Mouse (Mus musculus) C2C12 (cell line): Measurements from ENCODE around the gene Eaf2.

Source experiments
- CTCF ChIP-seq: IDR thresholded peaks from one replicate; pipeline ENCODE4 v1.5.1; 2011; ENCODE audit not compliant: control insufficient read depth, insufficient read depth, insufficient read length
- MAX ChIP-seq: IDR thresholded peaks from one replicate; pipeline ENCODE4 v1.6.1; 2011; ENCODE audit warnings: mild to moderate bottlenecking, control low read depth
- MYOG ChIP-seq: IDR thresholded peaks from one replicate; pipeline ENCODE4 v1.6.1; 2011; ENCODE audit not compliant: control insufficient read depth, insufficient read length; ENCODE audit errors: extremely low read depth
- USF1 ChIP-seq: IDR thresholded peaks from one replicate; pipeline ENCODE4 v1.6.1; 2011; ENCODE audit warnings: low read depth, mild to moderate bottlenecking, control low read depth, moderate library complexity

GRCm38 (mm10) chr16:36784594-36785313 is 90.0 kb downstream of the Eaf2 start, which contains the start of gene Slc15a2:
- TF ChIP-seq CTCF (no peak), MYOG (no peak), USF1 (no peak), MAX (no peak)
